Mouse (Mus musculus): ENCODE measurements around the gene Hnrnpr.

GRCm38 (mm10) chr4:136357429-136357828, 46.7 kb downstream of the Hnrnpr start:
- no peak for TF ChIP-seq CTCF (IDR thresholded peaks at IDR 0.05; ENCODE audit: extremely low read depth, insufficient read depth, low read length)
- no peak for TF ChIP-seq POLR2A (IDR thresholded peaks at IDR 0.05; ENCODE audit: extremely low read depth, insufficient read depth, low read length)

Data from cortical plate, adult 2 months (tissue).